Mouse (Mus musculus) liver, adult 10 weeks (tissue): ENCODE results near the gene Tead2. TPM values are rescaled to one million over a fixed set of nuclear protein-coding genes. Genes with fewer than 3 reads are reported as not detected.

Experiments
- polyA plus RNA-seq: library from polyadenylated mRNA; stranded (reverse); fragments of 350-450 nt; fragmentation: Illumina TruSeq; extraction: RNeasy Lipid Tissue Mini Kit (QIAGEN cat#74804); gene quantifications from one replicate; pipeline ENCODE4 v1.2.3, GENCODE M21; 2014; ENCODE audit warnings: low read depth, low replicate concordance

Tead2 gene
- polyA plus RNA-seq, result 0.19 TPM

DNA sequence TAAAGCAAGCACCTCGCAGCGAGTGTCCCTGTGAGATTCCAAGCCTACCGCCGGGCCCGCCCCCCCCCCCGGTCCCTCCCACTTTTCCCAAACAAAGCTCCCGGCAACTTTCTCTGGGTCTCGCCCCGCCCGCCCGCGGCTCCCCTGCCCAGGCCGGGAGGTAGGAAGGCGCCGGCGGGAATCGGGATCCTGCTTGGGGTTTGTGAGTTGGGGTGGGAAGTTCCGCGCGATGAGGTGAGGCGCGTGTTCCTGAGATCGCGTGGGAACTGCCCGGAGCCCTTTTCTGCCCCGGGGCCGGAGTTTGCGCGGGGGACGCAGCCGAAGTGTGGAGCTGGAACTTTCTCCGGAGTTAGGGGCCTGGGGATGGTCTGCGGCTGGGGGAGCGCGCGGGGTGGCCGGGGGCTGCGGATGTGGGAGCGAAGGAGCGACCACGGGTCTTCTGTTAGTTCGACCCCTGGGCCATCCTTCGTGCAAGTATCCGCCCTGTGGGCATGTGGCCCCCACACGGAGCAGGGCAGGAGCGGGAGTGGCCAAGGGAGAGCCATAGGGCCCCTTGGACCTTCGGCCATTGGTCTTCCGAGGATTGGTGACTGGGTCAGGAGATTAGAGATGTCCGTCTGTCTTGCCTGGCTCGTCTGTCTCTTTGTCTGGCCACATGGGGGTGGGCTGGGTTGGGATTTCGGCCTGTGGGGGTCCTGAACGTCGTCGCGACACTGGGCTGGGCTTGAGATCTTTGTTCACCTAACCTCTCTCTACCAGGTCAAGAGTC, at the start of gene Tead2:
TSS of gene Tead2 (plus strand) at position 81 of the 769 bp plus-strand sequence.

DNA sequence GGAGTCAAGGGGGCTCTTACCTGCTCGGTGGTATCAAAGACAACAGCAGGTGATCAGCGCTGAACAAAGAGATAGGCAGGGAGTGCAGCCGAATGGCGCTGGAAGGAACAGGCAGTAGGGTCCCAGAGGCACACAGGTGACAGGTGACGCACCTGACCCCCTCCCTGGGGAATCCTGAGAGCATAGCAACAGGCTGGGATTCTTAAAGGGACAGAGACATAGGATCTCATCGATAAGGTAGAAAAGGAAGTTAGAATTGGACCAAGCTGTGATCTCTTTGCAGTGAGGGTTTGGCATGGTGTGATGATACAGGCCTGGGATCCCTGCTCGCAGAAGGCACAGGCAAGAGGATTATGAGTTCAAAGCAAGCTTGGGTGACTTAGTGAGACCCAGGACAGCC, 36.1 kb upstream of the Tead2 start, which contains the start of gene Gfy:
TSS of gene Gfy (minus strand) at position 101 of the 400 bp plus-strand sequence.

DNA sequence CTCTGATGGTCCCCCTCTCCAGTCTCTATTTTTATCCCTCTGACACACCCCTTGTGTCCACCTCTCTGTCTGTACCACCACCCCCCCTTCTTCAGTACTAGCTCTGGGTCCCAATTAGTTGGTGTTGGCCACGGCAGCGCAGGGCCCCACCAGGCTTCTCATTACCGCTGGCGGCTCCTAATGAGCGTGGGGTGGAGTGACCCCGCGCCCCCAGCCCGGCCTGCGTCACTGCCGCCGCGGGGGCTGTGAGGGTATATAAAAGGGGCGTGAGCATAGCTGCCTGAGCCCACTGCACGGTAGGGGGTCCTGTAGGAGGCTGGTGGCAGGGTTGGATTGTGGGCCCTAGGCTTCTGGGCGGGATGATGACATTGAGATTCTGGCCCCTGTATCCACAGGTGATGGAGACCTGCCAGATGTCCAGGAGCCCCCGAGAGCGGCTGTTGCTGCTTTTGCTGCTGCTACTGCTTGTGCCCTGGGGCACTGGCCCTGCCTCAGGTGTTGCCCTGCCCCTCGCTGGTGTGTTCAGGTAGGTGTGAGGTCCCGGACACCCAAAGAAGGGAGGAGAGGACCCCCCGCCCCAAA, 34.6 kb upstream of the Tead2 start, which contains the start of gene Pth2:
TSS of gene Pth2 (plus strand) at position 100 of the 582 bp plus-strand sequence.

DNA sequence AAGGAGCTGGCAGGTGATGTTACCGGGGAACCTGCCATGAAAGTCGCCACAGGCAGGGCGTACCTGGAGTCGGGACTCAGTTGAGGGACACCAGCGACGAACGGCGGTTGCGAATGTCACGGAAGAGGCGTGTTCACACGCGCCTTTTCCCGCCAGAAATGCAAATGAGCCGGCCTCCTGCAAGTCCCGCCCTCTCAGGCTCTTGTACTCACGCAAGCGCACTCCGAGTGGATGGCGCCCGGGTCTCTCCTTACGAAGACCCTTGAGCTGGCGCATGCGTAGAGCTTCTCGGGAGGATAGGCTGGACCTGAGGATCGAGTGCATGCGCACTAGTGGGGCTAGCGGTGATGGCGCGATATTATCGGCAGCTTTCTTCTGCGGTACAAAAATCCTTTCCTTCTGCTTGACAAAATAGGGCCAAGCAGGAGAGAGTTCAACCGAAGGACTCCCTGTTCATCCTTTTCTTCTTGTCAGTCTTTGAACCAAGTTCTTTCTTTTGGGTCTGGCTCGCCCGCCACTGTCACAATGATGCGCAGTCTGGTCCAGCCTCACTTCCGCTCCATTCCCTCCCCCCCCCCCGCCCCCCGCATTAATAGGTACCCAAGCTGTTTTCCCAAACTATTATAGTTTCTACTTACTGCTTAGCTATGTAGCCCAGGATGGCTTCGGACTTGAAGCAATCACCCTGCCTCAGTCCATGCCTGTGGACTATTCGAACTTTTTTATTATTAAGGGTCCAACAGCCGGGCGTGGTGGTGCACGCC, 11.0 kb upstream of the Tead2 start, which contains the start of gene Ccdc155:
TSS of gene Ccdc155 (minus strand) at position 513 of the 764 bp plus-strand sequence.

DNA sequence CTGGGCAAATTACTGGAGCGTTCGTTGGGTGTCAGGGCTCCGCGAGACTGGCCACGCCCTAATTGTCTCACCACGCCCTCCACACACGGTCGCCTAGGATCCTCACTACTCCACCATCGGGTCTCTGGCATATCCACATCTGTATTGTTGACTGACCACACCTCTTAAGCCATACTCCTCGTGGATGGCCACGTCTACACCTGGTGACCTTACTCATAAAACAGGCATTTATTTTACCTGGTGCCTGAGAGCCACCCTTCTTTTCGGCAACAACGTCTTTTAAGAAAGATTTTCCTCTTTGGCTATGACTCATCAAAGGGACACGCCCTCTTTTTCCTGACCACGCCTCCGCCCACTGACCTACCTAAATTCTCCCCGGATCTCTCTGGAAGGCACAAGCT, 3.7 kb upstream of the Tead2 start, which contains the start of gene Dkkl1:
TSS of gene Dkkl1 (minus strand) at position 297 of the 401 bp plus-strand sequence.

DNA sequence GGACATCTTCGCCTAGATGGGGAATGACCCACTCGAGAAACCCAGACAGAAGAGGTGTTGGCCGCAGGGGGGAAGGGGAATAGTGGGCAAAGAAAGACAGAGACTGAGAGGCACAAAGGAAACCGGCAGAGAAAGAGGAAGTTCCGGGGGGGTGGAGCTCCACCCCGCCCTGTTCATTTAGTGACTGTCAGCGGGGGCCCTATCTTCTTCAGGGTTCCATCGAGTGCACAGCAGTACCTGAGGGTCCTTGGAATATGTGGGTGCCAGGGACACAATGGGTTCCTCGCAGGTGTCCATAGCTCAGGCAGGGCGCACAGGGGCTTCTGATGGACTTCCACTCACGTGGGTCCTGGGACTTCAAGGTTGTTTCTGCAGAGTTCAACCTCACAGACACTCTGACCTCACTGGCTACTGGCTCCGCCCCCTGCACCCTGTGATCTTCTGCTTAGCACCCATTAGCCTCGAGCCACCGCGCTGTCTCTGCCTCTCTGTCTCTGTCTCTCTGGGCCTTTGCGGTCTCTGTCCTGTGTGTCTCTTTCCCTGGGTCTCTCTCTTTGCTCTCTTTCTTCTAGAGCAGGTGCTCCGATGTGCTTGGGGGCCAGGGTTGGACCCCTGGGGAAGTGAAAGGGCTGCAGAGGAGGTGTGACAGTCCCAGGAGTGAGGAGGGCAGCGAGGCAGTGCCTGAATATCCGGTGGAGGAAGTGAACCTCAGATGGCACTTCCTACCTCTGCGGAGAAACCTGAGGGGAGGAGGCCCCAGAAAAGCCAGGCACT, 23.4 kb downstream of the Tead2 start, which contains the start of gene Cd37:
TSS of gene Cd37 (minus strand) at position 393 of the 774 bp plus-strand sequence.

DNA sequence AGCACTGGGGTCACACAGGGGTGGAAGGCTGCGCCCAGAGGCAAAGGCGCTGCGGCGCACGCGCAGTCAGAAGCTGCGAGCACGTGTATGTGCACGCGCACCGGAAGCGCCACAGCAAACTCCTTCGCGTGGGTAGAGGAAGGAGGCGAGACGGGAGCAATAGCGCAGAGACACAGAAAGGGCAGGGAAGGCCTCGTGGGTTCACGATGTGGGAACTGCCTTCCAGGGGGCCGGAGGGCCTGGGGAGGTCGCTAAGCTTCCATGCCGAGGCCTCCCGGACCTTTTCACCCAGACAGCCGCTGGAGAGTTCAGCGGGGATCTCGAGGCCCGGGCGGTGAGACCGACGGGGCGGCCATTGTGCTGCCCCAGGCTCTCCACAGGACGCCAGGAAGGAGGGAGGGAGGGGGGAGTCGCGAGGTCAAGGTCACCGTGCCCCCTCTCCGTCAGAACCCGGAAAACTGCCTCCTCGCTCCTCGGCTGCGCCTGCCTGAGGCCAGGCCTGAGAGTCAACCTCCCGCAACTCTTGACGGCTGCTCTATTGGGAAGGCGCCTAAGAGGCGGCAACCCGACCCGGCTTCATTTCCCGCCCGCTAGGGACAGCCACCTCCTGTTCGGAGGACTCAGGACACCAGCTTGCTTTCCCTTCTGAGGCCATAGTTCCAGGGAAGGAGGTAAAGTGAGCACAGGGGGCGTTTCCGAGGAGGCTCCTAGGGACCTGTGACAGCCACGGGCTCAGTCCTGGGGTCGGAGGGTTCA, 25.3 kb downstream of the Tead2 start, which contains the start of gene Slc6a16:
TSS of gene Slc6a16 (plus strand) at position 453 of the 756 bp plus-strand sequence.

DNA sequence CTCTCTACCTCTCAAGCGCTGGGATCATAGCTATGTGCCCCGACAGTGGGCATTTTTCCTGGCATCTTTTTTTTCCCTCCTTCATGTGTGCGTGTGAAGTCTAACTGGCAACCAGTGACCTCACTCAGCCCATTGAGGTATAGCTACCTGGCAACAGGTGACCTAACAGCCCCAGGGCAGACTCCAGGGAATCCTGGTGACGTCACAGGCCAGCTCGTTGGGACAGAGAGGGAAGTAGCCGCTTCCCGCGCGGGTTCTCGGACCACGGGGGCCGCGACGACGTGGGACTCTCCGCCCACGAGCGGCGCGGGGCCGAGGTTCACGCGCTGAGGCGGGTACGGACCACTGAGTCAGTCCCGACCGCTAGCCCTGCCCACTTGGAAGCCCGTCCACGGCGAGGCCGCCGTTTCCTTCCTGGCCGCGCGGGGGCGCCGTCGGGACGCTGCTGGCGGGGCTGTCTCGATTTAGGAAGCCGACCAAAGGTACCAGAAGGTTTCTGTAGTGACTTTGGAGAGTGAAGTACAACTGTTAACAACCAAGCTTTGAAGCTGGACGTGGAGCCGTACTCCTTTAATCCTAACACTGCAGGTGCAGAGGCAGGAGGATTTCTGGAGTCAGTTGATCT, 61.7 kb downstream of the Tead2 start, which contains the start of gene Slc6a21:
TSS of gene Slc6a21 (plus strand) at position 378 of the 625 bp plus-strand sequence.

Other genes starting within 250 kb of the Tead2 start
- gene Cpt1c, start 240.9 kb upstream of the Tead2 start, polyA plus RNA-seq, result not detected
- gene Prmt1, start 229.2 kb upstream of the Tead2 start, polyA plus RNA-seq, result 4.2 TPM
- gene Irf3, start 218.1 kb upstream of the Tead2 start, polyA plus RNA-seq, result 21.4 TPM
- 0.66 TPM for gene Bcl2l12, start 217.0 kb upstream of the Tead2 start, polyA plus RNA-seq
- gene Scaf1, start 199.4 kb upstream of the Tead2 start, polyA plus RNA-seq, result 1.3 TPM
- gene Rras, start 197.8 kb upstream of the Tead2 start, polyA plus RNA-seq, result 3.7 TPM
- gene Prr12, start 162.9 kb upstream of the Tead2 start, polyA plus RNA-seq, result 0.11 TPM
- gene Nosip, start 153.3 kb upstream of the Tead2 start, polyA plus RNA-seq, result 3.2 TPM
- gene Prrg2, start 153.1 kb upstream of the Tead2 start, polyA plus RNA-seq, result 2.3 TPM
- gene Rcn3, start 123.5 kb upstream of the Tead2 start, polyA plus RNA-seq, result not detected
- 33.3 TPM for gene Fcgrt, start 111.9 kb upstream of the Tead2 start, polyA plus RNA-seq
- 172 TPM for gene Rps11, start 91.3 kb upstream of the Tead2 start, polyA plus RNA-seq
- gene Rpl13a, start 87.0 kb upstream of the Tead2 start, polyA plus RNA-seq, result 253 TPM
- gene Gm45713, start 79.5 kb upstream of the Tead2 start, polyA plus RNA-seq, result not detected
- 5.4 TPM for gene Flt3l, start 79.3 kb upstream of the Tead2 start, polyA plus RNA-seq
- gene Pih1d1, start 61.5 kb upstream of the Tead2 start, polyA plus RNA-seq, result 3.9 TPM
- 5.2 TPM for gene Aldh16a1, start 61.2 kb upstream of the Tead2 start, polyA plus RNA-seq
- not detected for gene Slc17a7, start 51.8 kb upstream of the Tead2 start, polyA plus RNA-seq
- gene Gfy, start 36.2 kb upstream of the Tead2 start, polyA plus RNA-seq, result not detected
- not detected for gene Pth2, start 34.8 kb upstream of the Tead2 start, polyA plus RNA-seq
- not detected for gene Ccdc155, start 10.9 kb upstream of the Tead2 start, polyA plus RNA-seq
- not detected for gene Dkkl1, start 3.6 kb upstream of the Tead2 start, polyA plus RNA-seq
- 0.34 TPM for gene Cd37, start 23.4 kb downstream of the Tead2 start, polyA plus RNA-seq
- 1.2 TPM for gene Slc6a16, start 25.3 kb downstream of the Tead2 start, polyA plus RNA-seq
- not detected for gene Slc6a21, start 61.8 kb downstream of the Tead2 start, polyA plus RNA-seq
- gene Trpm4, start 118.0 kb downstream of the Tead2 start, polyA plus RNA-seq, result not detected
- not detected for gene Hrc, start 119.5 kb downstream of the Tead2 start, polyA plus RNA-seq
- gene Ppfia3, start 151.3 kb downstream of the Tead2 start, polyA plus RNA-seq, result not detected
- not detected for gene Lin7b, start 154.8 kb downstream of the Tead2 start, polyA plus RNA-seq
- 36.2 TPM for gene Snrnp70, start 180.0 kb downstream of the Tead2 start, polyA plus RNA-seq
- not detected for gene Kcna7, start 189.9 kb downstream of the Tead2 start, polyA plus RNA-seq
- gene Ntf5, start 197.9 kb downstream of the Tead2 start, polyA plus RNA-seq, result not detected
- gene Lhb, start 205.1 kb downstream of the Tead2 start, polyA plus RNA-seq, result not detected
- gene Gys1, start 219.1 kb downstream of the Tead2 start, polyA plus RNA-seq, result 0.64 TPM
- 0.58 TPM for gene Ruvbl2, start 222.3 kb downstream of the Tead2 start, polyA plus RNA-seq
- gene Ftl1, start 244.1 kb downstream of the Tead2 start, polyA plus RNA-seq, result 81.8 TPM